In the genomic region with DNA sequence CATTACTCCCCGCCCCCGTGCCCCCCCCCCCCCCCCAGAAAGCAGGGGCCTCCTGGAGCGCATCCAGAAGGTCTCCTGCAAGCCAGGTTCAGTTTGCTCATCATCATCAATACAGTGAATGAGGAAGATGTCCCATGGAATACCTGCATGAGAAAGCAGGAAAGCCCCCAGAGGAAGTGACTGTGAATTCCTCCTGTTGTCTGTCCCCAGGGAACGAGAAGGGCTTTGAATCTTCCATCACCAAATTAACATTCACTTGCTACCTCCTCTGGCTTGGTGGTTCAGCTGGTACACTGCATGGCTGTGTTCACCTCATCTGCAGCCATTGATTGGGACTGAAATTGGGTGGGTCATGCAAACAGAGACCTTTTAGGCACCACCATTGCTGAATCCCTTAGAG, we compare ENCODE assay signal across 22 mouse cellular contexts. TPM values are rescaled to one million over a fixed set of nuclear protein-coding genes. Genes with fewer than 3 reads are reported as not detected.
"Had no signal": no experiment of that assay in that cellular context is flagged by ENCODE, and none has a peak within 500 bp of the region (broad histone marks: within the 10 kb centered on the region; RNA-seq: fewer than 3 reads in every experiment).

No protein-coding gene starts in this region.

- H3K36me3 ChIP-seq: embryonic facial prominence, embryonic 10.5 days; embryonic facial prominence, embryonic 12.5 days; embryonic facial prominence, embryonic 13.5 days; embryonic facial prominence, embryonic 15.5 days; forebrain, embryonic 10.5 days; forebrain, embryonic 12.5 days; forebrain, embryonic 15.5 days had no signal

- H3K27ac ChIP-seq: embryonic facial prominence, embryonic 10.5 days; embryonic facial prominence, embryonic 12.5 days; embryonic facial prominence, embryonic 13.5 days; embryonic facial prominence, embryonic 15.5 days; forebrain, embryonic 10.5 days; forebrain, embryonic 12.5 days; forebrain, embryonic 13.5 days; forebrain, embryonic 15.5 days; gastrocnemius, adult 2 months; heart, adult 2 months had no signal

- H3K4me3 ChIP-seq: embryonic facial prominence, embryonic 10.5 days; embryonic facial prominence, embryonic 12.5 days; embryonic facial prominence, embryonic 13.5 days; embryonic facial prominence, embryonic 15.5 days; erythroblast, embryonic 14.5 days; forebrain, embryonic 10.5 days; forebrain, embryonic 12.5 days; forebrain, embryonic 13.5 days; forebrain, embryonic 15.5 days; gastrocnemius, adult 2 months; heart, adult 2 months had no signal

- H3K27me3 ChIP-seq: embryonic facial prominence, embryonic 12.5 days; embryonic facial prominence, embryonic 13.5 days; embryonic facial prominence, embryonic 15.5 days; forebrain, embryonic 13.5 days; forebrain, embryonic 15.5 days had no signal

- H3K9me3 ChIP-seq: embryonic facial prominence, embryonic 10.5 days; embryonic facial prominence, embryonic 12.5 days; embryonic facial prominence, embryonic 13.5 days; embryonic facial prominence, embryonic 15.5 days; forebrain, embryonic 10.5 days; forebrain, embryonic 12.5 days; forebrain, embryonic 13.5 days; forebrain, embryonic 15.5 days had no signal

- H3K4me2 ChIP-seq: embryonic facial prominence, embryonic 12.5 days; embryonic facial prominence, embryonic 13.5 days; embryonic facial prominence, embryonic 15.5 days; forebrain, embryonic 12.5 days; forebrain, embryonic 13.5 days; forebrain, embryonic 15.5 days had no signal

- DNase-seq: cerebellum, adult 9-11 months; embryo, embryonic 11 days; gastrocnemius, adult 2 months; gastrocnemius, postnatal 10 days; gastrocnemius, postnatal 14 days; gastrocnemius, postnatal 25 days; gastrocnemius, postnatal 36 days; heart, adult 11 months; heart, adult 18-20 months; heart, adult 2 months had no signal

- H3K4me1 ChIP-seq: embryonic facial prominence, embryonic 10.5 days; embryonic facial prominence, embryonic 12.5 days; embryonic facial prominence, embryonic 13.5 days; embryonic facial prominence, embryonic 15.5 days; forebrain, embryonic 12.5 days; forebrain, embryonic 13.5 days; forebrain, embryonic 15.5 days had no signal

- H3K9ac ChIP-seq: embryonic facial prominence, embryonic 12.5 days; embryonic facial prominence, embryonic 13.5 days; embryonic facial prominence, embryonic 15.5 days; forebrain, embryonic 12.5 days; forebrain, embryonic 13.5 days; forebrain, embryonic 15.5 days; forebrain, postnatal 0 days had no signal

RNA-seq across cellular contexts. Expression of gene Rundc3a, which starts 8.1 kb away (rescaled TPM):
- total RNA-seq: gastrocnemius, adult 18-20 months; gastrocnemius, adult 2 months; gastrocnemius, postnatal 36 days; granulocyte monocyte progenitor cell, adult 5-6 weeks had no signal
